Mouse (Mus musculus): ENCODE data around the gene Ppm1h. TPM values are rescaled to one million over a fixed set of nuclear protein-coding genes. Genes with fewer than 3 reads are reported as not detected.
A peak's percentile ranks its signal among the peaks of the same experiment; 100 is the strongest.

The Ppm1h gene
- polyA plus RNA-seq, 1 experiment from 2014 or later: 12.6 TPM

- WGBS: 87% methylated on average over 4 of the region's 4 CpGs
- no peak for ATAC-seq
These were observed 204.1 kb downstream of the Ppm1h start for GRCm38 (mm10) chr10:122882614-122883013.

GRCm38 (mm10) chr10:122883823-122884743, 205.5 kb downstream of the Ppm1h start:
- Histone ChIP-seq H3K27ac (peak overlapping the region; percentile 96), H3K4me1 (replicated peaks) (peaks cover 70% of the 10 kb centered on the region), H3K9ac (replicated peaks) (peak overlapping the region; percentile 29), H3K9me3 (no peaks in the 10 kb centered on the region), H3K27me3 (no peaks in the 10 kb centered on the region), H3K4me3 (replicated peaks) (no peak overlapping the region), H3K36me3 (no peaks in the 10 kb centered on the region), H3K4me2 (replicated peaks) (peak overlapping the region; percentile 30)
- WGBS: 3% methylated on average over 15 of the region's 15 CpGs
- ATAC-seq: peak; percentile 86

More at GRCm38 (mm10) chr10:122882614-122883013, 204.1 kb downstream of the Ppm1h start:
- H3K4me3 ChIP-seq (replicated peaks): no peak overlapping the region
- no peaks in the 10 kb centered on the region for H3K27me3 ChIP-seq
- no peaks in the 10 kb centered on the region for H3K36me3 ChIP-seq
- H3K4me1 ChIP-seq (replicated peaks): peaks cover 55% of the 10 kb centered on the region
- no peaks in the 10 kb centered on the region for H3K9me3 ChIP-seq
- H3K27ac ChIP-seq: peak overlapping the region; percentile 96; the same call in 1 of the 2 replicates
- no peak overlapping the region for H3K4me2 ChIP-seq (replicated peaks)
- no peak overlapping the region for H3K9ac ChIP-seq (replicated peaks)

GRCm38 (mm10) chr10:122885301-122885700, 206.7 kb downstream of the Ppm1h start:
- peaks cover 81% of the 10 kb centered on the region for H3K4me1 ChIP-seq (replicated peaks)
- H3K36me3 ChIP-seq: no peaks in the 10 kb centered on the region
- H3K27ac ChIP-seq: peak overlapping the region; percentile 96
- H3K4me2 ChIP-seq (replicated peaks): no peak overlapping the region
- no peaks in the 10 kb centered on the region for H3K27me3 ChIP-seq
- WGBS: 69% methylated on average over 5 of the region's 5 CpGs
- no peak overlapping the region for H3K9ac ChIP-seq (replicated peaks)
- ATAC-seq: no peak
- no peaks in the 10 kb centered on the region for H3K9me3 ChIP-seq
- H3K4me3 ChIP-seq (replicated peaks): no peak overlapping the region

GRCm38 (mm10) chr10:122886055-122886915, 207.7 kb downstream of the Ppm1h start:
- 3% methylated on average over 26 of the region's 26 CpGs for WGBS
- peak; percentile 38 for ATAC-seq
- H3K4me1 ChIP-seq (replicated peaks): peaks cover 81% of the 10 kb centered on the region
- H3K9me3 ChIP-seq: no peaks in the 10 kb centered on the region
- no peaks in the 10 kb centered on the region for H3K27me3 ChIP-seq
- H3K27ac ChIP-seq: peak overlapping the region; percentile 96
- H3K9ac ChIP-seq (replicated peaks): peak overlapping the region; percentile 59
- H3K4me2 ChIP-seq (replicated peaks): peak overlapping the region; percentile 43
- no peaks in the 10 kb centered on the region for H3K36me3 ChIP-seq
- peak overlapping the region; percentile 13; the same call in 1 of the 2 replicates for H3K4me3 ChIP-seq (replicated peaks)

- Histone ChIP-seq H3K27ac (peak overlapping the region; percentile 96), H3K4me1 (replicated peaks) (peaks cover 74% of the 10 kb centered on the region), H3K9me3 (no peaks in the 10 kb centered on the region), H3K4me3 (replicated peaks) (no peak overlapping the region), H3K36me3 (no peaks in the 10 kb centered on the region), H3K4me2 (replicated peaks) (peak overlapping the region; percentile 43), H3K27me3 (no peaks in the 10 kb centered on the region), H3K9ac (replicated peaks) (peak overlapping the region; percentile 59; the same call in 1 of the 2 replicates)
- WGBS: 34% methylated on average over 14 of the region's 14 CpGs
- no peak for ATAC-seq
These were observed 208.5 kb downstream of the Ppm1h start for GRCm38 (mm10) chr10:122886916-122887527.

GRCm38 (mm10) chr10:122887528-122888183, 209.1 kb downstream of the Ppm1h start:
- ATAC-seq: peak; percentile 35
- Histone ChIP-seq H3K27ac (peak overlapping the region; percentile 96), H3K4me1 (replicated peaks) (peaks cover 70% of the 10 kb centered on the region), H3K36me3 (no peaks in the 10 kb centered on the region), H3K27me3 (no peaks in the 10 kb centered on the region), H3K9me3 (no peaks in the 10 kb centered on the region), H3K4me3 (replicated peaks) (no peak overlapping the region), H3K4me2 (replicated peaks) (peak overlapping the region; percentile 19; the same call in 1 of the 2 replicates), H3K9ac (replicated peaks) (0 out of 2 replicates have a peak overlapping the region, but pooled peaks have one; percentile 36)
- WGBS: 20% methylated on average over 10 of the region's 10 CpGs

- WGBS: 87% methylated on average over 14 of the region's 14 CpGs
- Histone ChIP-seq H3K4me1 (replicated peaks) (peaks cover 50% of the 10 kb centered on the region), H3K4me3 (replicated peaks) (no peak overlapping the region), H3K9ac (replicated peaks) (no peak overlapping the region), H3K9me3 (no peaks in the 10 kb centered on the region), H3K27me3 (no peaks in the 10 kb centered on the region), H3K4me2 (replicated peaks) (no peak overlapping the region), H3K36me3 (no peaks in the 10 kb centered on the region), H3K27ac (peak overlapping the region; percentile 45; the same call in 1 of the 2 replicates)
- ATAC-seq: no peak
These were observed 212.3 kb downstream of the Ppm1h start for GRCm38 (mm10) chr10:122890682-122891350.

GRCm38 (mm10) chr10:122891461-122891860, 212.9 kb downstream of the Ppm1h start:
- WGBS: 85% methylated on average over 6 of the region's 6 CpGs
- H3K36me3 ChIP-seq: no peaks in the 10 kb centered on the region
- H3K27me3 ChIP-seq: no peaks in the 10 kb centered on the region
- H3K4me3 ChIP-seq (replicated peaks): no peak overlapping the region
- no peak for ATAC-seq
- H3K27ac ChIP-seq: no peak overlapping the region
- peaks cover 46% of the 10 kb centered on the region for H3K4me1 ChIP-seq (replicated peaks)
- no peak overlapping the region for H3K9ac ChIP-seq (replicated peaks)
- no peaks in the 10 kb centered on the region for H3K9me3 ChIP-seq
- no peak overlapping the region for H3K4me2 ChIP-seq (replicated peaks)

- peak overlapping the region; percentile 39 for H3K27ac ChIP-seq
- H3K36me3 ChIP-seq: no peaks in the 10 kb centered on the region
- peaks cover 15% of the 10 kb centered on the region for H3K4me1 ChIP-seq (replicated peaks)
- peak; percentile 40 for ATAC-seq
- WGBS: 74% methylated on average over 12 of the region's 12 CpGs
- no peaks in the 10 kb centered on the region for H3K27me3 ChIP-seq
- no peaks in the 10 kb centered on the region for H3K9me3 ChIP-seq
- no peak overlapping the region for H3K9ac ChIP-seq (replicated peaks)
- no peak overlapping the region for H3K4me2 ChIP-seq (replicated peaks)
- no peak overlapping the region for H3K4me3 ChIP-seq (replicated peaks)
These were observed 216.1 kb downstream of the Ppm1h start for GRCm38 (mm10) chr10:122894555-122895069.

- Histone ChIP-seq H3K27ac (peak overlapping the region; percentile 39), H3K27me3 (no peaks in the 10 kb centered on the region)
These were observed 216.7 kb downstream of the Ppm1h start for GRCm38 (mm10) chr10:122895121-122895770.

More at GRCm38 (mm10) chr10:122895121-122895770, 216.7 kb downstream of the Ppm1h start:
- peak; percentile 38; the same call in 1 of the 2 replicates for ATAC-seq
- H3K4me2 ChIP-seq (replicated peaks): no peak overlapping the region
- 69% methylated on average over 12 of the region's 12 CpGs for WGBS
- H3K36me3 ChIP-seq: no peaks in the 10 kb centered on the region
- no peak overlapping the region for H3K9ac ChIP-seq (replicated peaks)
- H3K4me1 ChIP-seq (replicated peaks): peaks cover 15% of the 10 kb centered on the region
- no peak overlapping the region for H3K4me3 ChIP-seq (replicated peaks)
- no peaks in the 10 kb centered on the region for H3K9me3 ChIP-seq

Data from midbrain, embryonic 13.5 days (tissue).